Mouse (Mus musculus) cortical plate, adult 2 months (tissue): ENCODE data around the gene Samd10. TPM values are rescaled to one million over a fixed set of nuclear protein-coding genes. Genes with fewer than 3 reads are reported as not detected.
A peak's percentile ranks its signal among the peaks of the same experiment; 100 is the strongest.

ENCODE experiments used
- H3K27ac ChIP-seq: fragments of 200-500 bp; 2 replicates; pipeline ENCODE4 v1.5.1; 2012; ENCODE audit warnings: low read length, control low read depth, inconsistent platforms; ENCODE audit not compliant: insufficient read depth
- H3K4me1 ChIP-seq: fragments of 200-500 bp; 2 replicates; pipeline ENCODE4 v1.6.1; 2011; ENCODE audit warnings: low read length; ENCODE audit not compliant: control insufficient read depth, insufficient read depth
- H3K4me3 ChIP-seq: fragments of 200-500 bp; 2 replicates; pipeline ENCODE4 v1.5.1; 2011; ENCODE audit warnings: mild to moderate bottlenecking, low read length, control low read depth; ENCODE audit not compliant: insufficient read depth
- CTCF ChIP-seq: fragments of 200-500 bp; IDR thresholded peaks from 2 replicates; pipeline ENCODE4 v1.5.1; 2011; ENCODE audit warnings: mild to moderate bottlenecking, control low read depth, low read length; ENCODE audit not compliant: insufficient read depth; ENCODE audit errors: extremely low read depth
- POLR2A ChIP-seq: fragments of 200-500 bp; IDR thresholded peaks from 2 replicates; pipeline ENCODE4 v1.6.1; 2011; ENCODE audit warnings: mild to moderate bottlenecking, low read length, control low read depth; ENCODE audit not compliant: insufficient read depth; ENCODE audit errors: extremely low read depth
- polyA plus RNA-seq: library from polyadenylated mRNA; depleted of rRNA; stranded (reverse); fragments of >200 nt; gene quantifications from 2 replicates; pipeline ENCODE4 v1.2.3, GENCODE M21; 2012; rRNA removed

Gene Samd10
- 38.6 and 40.9 TPM in 2 replicates for polyA plus RNA-seq

GRCm38 (mm10) chr2:181598454-181599351 is at the start of gene Samd10:
Gene Samd10, minus strand, starts transcription at chr2:181599212.
- peak within 1 kb of the TSS; percentile 86 for H3K27ac ChIP-seq
- peaks cover 2% of the 10 kb centered on the region; the same call in 1 of the 2 replicates for H3K4me1 ChIP-seq
- no peak for TF ChIP-seq CTCF
- TF ChIP-seq POLR2A, result 0 out of 2 replicates have a peak, but pooled peaks have one; percentile 51
- H3K4me3 ChIP-seq, result peak within 1 kb of the TSS; percentile 65

- TF ChIP-seq POLR2A, result no peak
- TF ChIP-seq CTCF, result no peak
- Histone ChIP-seq H3K27ac (no peak overlapping the region), H3K4me1 (no peaks in the 10 kb centered on the region), H3K4me3 (no peak overlapping the region)
These were observed 47.8 kb upstream of the Samd10 start for GRCm38 (mm10) chr2:181646626-181647472.

GRCm38 (mm10) chr2:181645666-181646065 is 46.7 kb upstream of the Samd10 start:
- Histone ChIP-seq H3K4me3 (no peak overlapping the region), H3K27ac (no peak overlapping the region), H3K4me1 (no peaks in the 10 kb centered on the region)
- TF ChIP-seq CTCF (no peak), POLR2A (no peak)

- no peaks in the 10 kb centered on the region for H3K4me1 ChIP-seq
- H3K27ac ChIP-seq, result no peak overlapping the region
- H3K4me3 ChIP-seq, result no peak overlapping the region
- TF ChIP-seq CTCF (peak; percentile 60), POLR2A (no peak)
These were observed 45.3 kb upstream of the Samd10 start for GRCm38 (mm10) chr2:181644361-181644760.

GRCm38 (mm10) chr2:181635865-181636264 is 36.9 kb upstream of the Samd10 start:
- no peaks in the 10 kb centered on the region for H3K4me1 ChIP-seq
- H3K27ac ChIP-seq, result no peak overlapping the region
- no peak for TF ChIP-seq CTCF
- no peak for TF ChIP-seq POLR2A
- no peak overlapping the region for H3K4me3 ChIP-seq

- H3K4me1 ChIP-seq, result no peaks in the 10 kb centered on the region
- no peak overlapping the region for H3K4me3 ChIP-seq
- no peak overlapping the region for H3K27ac ChIP-seq
- TF ChIP-seq CTCF (no peak), POLR2A (no peak)
These were observed 33.6 kb upstream of the Samd10 start for GRCm38 (mm10) chr2:181632624-181633023.

- H3K4me3 ChIP-seq, result no peak overlapping the region
- H3K4me1 ChIP-seq, result no peaks in the 10 kb centered on the region
- H3K27ac ChIP-seq, result no peak overlapping the region
- TF ChIP-seq POLR2A (no peak), CTCF (no peak)
These were observed 29.5 kb upstream of the Samd10 start for GRCm38 (mm10) chr2:181628471-181628870.

GRCm38 (mm10) chr2:181623401-181623800 is 24.4 kb upstream of the Samd10 start:
- TF ChIP-seq POLR2A (no peak), CTCF (peak; percentile 24; the same call in 1 of the 2 replicates)
- Histone ChIP-seq H3K4me1 (no peaks in the 10 kb centered on the region), H3K27ac (no peak overlapping the region), H3K4me3 (no peak overlapping the region)

- no peak overlapping the region for H3K4me3 ChIP-seq
- no peaks in the 10 kb centered on the region; the same call in 1 of the 2 replicates for H3K4me1 ChIP-seq
- no peak overlapping the region for H3K27ac ChIP-seq
- TF ChIP-seq CTCF, result no peak
- TF ChIP-seq POLR2A, result no peak
These were observed 19.9 kb upstream of the Samd10 start for GRCm38 (mm10) chr2:181618761-181619495.

GRCm38 (mm10) chr2:181602367-181602766 is 3.4 kb upstream of the Samd10 start:
- H3K4me1 ChIP-seq, result peaks cover 2% of the 10 kb centered on the region; the same call in 1 of the 2 replicates
- no peak overlapping the region; the same call in 1 of the 2 replicates for H3K4me3 ChIP-seq
- TF ChIP-seq CTCF (no peak), POLR2A (no peak)
- H3K27ac ChIP-seq, result no peak overlapping the region
